Mouse (Mus musculus) embryo, embryonic 10.5 days (tissue): ENCODE measurements around the gene Dusp2.

ENCODE experiments used
- DNase-seq: peaks from one replicate; pipeline ENCODE4 v3.0.0-alpha.2; 2015; ENCODE audit warnings: low spot score

Gene Dusp2

GRCm38 (mm10) chr2:127323667-127324066, 12.3 kb upstream of the Dusp2 start:
- no peak for DNase-seq

- no peak for DNase-seq
These were observed 11.5 kb upstream of the Dusp2 start for GRCm38 (mm10) chr2:127324456-127324855.

- no peak for DNase-seq
These were observed 7.7 kb upstream of the Dusp2 start for GRCm38 (mm10) chr2:127328090-127328851.

GRCm38 (mm10) chr2:127332807-127333570, 3.0 kb upstream of the Dusp2 start:
- no peak for DNase-seq

GRCm38 (mm10) chr2:127333945-127334603, 1.9 kb upstream of the Dusp2 start:
- DNase-seq: no peak

GRCm38 (mm10) chr2:127335078-127335541, 849 bp upstream of the Dusp2 start:
- no peak for DNase-seq

- peak; percentile 16 for DNase-seq
These were observed 506 bp downstream of the Dusp2 start for GRCm38 (mm10) chr2:127336497-127336832.

GRCm38 (mm10) chr2:127336885-127337284, 926 bp downstream of the Dusp2 start:
- DNase-seq: no peak

- DNase-seq: no peak
These were observed 1.6 kb downstream of the Dusp2 start for GRCm38 (mm10) chr2:127337531-127337930.

- DNase-seq: no peak
These were observed 2.1 kb downstream of the Dusp2 start for GRCm38 (mm10) chr2:127338012-127338411.

- no peak for DNase-seq
These were observed 2.5 kb downstream of the Dusp2 start, which contains the start of gene Astl for GRCm38 (mm10) chr2:127338416-127338815. TSS of gene Astl (plus strand) at chr2:127338639.

GRCm38 (mm10) chr2:127338833-127339232, 2.9 kb downstream of the Dusp2 start:
- DNase-seq: no peak

GRCm38 (mm10) chr2:127339262-127339661, 3.3 kb downstream of the Dusp2 start:
- no peak for DNase-seq

- peak; percentile 82 for DNase-seq
These were observed 5.2 kb downstream of the Dusp2 start for GRCm38 (mm10) chr2:127341159-127341558.

- DNase-seq: no peak
These were observed 10.4 kb downstream of the Dusp2 start for GRCm38 (mm10) chr2:127346334-127346733.

GRCm38 (mm10) chr2:127347147-127347985, 11.4 kb downstream of the Dusp2 start:
- DNase-seq: no peak

- no peak for DNase-seq
These were observed 17.9 kb downstream of the Dusp2 start for GRCm38 (mm10) chr2:127353881-127354280.

- peak; percentile 89 for DNase-seq
These were observed 26.7 kb downstream of the Dusp2 start, which contains the start of gene Adra2b for GRCm38 (mm10) chr2:127362459-127363281. TSS of gene Adra2b (plus strand) at chr2:127363208.

- DNase-seq: no peak
These were observed 27.3 kb downstream of the Dusp2 start for GRCm38 (mm10) chr2:127363282-127363652.

GRCm38 (mm10) chr2:127363696-127364095, 27.7 kb downstream of the Dusp2 start:
- DNase-seq: no peak

- no peak for DNase-seq
These were observed 28.5 kb downstream of the Dusp2 start for GRCm38 (mm10) chr2:127364452-127364851.
